Mouse (Mus musculus) erythroblast, embryonic 14.5 days (primary cell): ENCODE data around the gene Zdhhc18. TPM values are rescaled to one million over a fixed set of nuclear protein-coding genes. Genes with fewer than 3 reads are reported as not detected.

Source experiments
- H3K27me3 ChIP-seq: 2 replicates; pipeline ENCODE4 v1.6.1; 2012; ENCODE audit warnings: inconsistent platforms; ENCODE audit not compliant: control insufficient read depth
- H3K36me3 ChIP-seq: 2 replicates; pipeline ENCODE4 v1.6.1; 2012; ENCODE audit warnings: mild to moderate bottlenecking, inconsistent platforms; ENCODE audit not compliant: control insufficient read depth
- H3K4me1 ChIP-seq: 2 replicates; pipeline ENCODE4 v1.6.1; 2012; ENCODE audit warnings: inconsistent platforms; ENCODE audit not compliant: control insufficient read depth
- H3K4me3 ChIP-seq: replicated peaks from 2 replicates; pipeline ENCODE3; 2012; ENCODE audit warnings: moderate library complexity, mild to moderate bottlenecking, inconsistent platforms
- H3K9me3 ChIP-seq: 2 replicates; pipeline ENCODE4 v1.6.1; 2012; ENCODE audit warnings: low read length, inconsistent platforms, mixed read lengths; ENCODE audit not compliant: control insufficient read depth
- GATA1 ChIP-seq: IDR thresholded peaks from 2 replicates; pipeline ENCODE4 v1.6.1; 2012; ENCODE audit warnings: low read length, inconsistent platforms, mixed read lengths
- TAL1 ChIP-seq: IDR thresholded peaks from 3 replicates; pipeline ENCODE4 v1.6.1; 2012; ENCODE audit warnings: low read length, inconsistent platforms, mixed read lengths
- polyA plus RNA-seq: library from polyadenylated mRNA; stranded (reverse); fragments of >175 nt; gene quantifications from 2 replicates; pipeline ENCODE4 v1.2.3, GENCODE M21; 2012

Gene Zdhhc18
- polyA plus RNA-seq, 1 experiment = 0.25 TPM

GRCm38 (mm10) chr4:133626621-133627020 is 23.3 kb downstream of the Zdhhc18 start:
- Histone ChIP-seq H3K36me3 (peaks cover 5% of the 10 kb centered on the region; the same call in 1 of the 2 replicates), H3K4me1 (peaks cover 7% of the 10 kb centered on the region; the same call in 1 of the 2 replicates)

GRCm38 (mm10) chr4:133626221-133626620 is 23.7 kb downstream of the Zdhhc18 start:
- no peak overlapping the region for H3K4me3 ChIP-seq

More at GRCm38 (mm10) chr4:133626621-133627020, 23.3 kb downstream of the Zdhhc18 start:
- TF ChIP-seq TAL1 = no peak
- TF ChIP-seq GATA1 = no peak
- H3K27me3 ChIP-seq = no peaks in the 10 kb centered on the region
- H3K9me3 ChIP-seq = no peaks in the 10 kb centered on the region
- H3K4me3 ChIP-seq = no peak overlapping the region

GRCm38 (mm10) chr4:133625621-133626071 is 24.3 kb downstream of the Zdhhc18 start:
- Histone ChIP-seq H3K4me3 (no peak overlapping the region), H3K27me3 (no peaks in the 10 kb centered on the region), H3K36me3 (peaks cover 5% of the 10 kb centered on the region; the same call in 1 of the 2 replicates), H3K4me1 (peaks cover 2% of the 10 kb centered on the region; the same call in 1 of the 2 replicates), H3K9me3 (no peaks in the 10 kb centered on the region)
- TF ChIP-seq GATA1 (no peak), TAL1 (no peak)

More at GRCm38 (mm10) chr4:133626221-133626620, 23.7 kb downstream of the Zdhhc18 start:
- Histone ChIP-seq H3K27me3 (no peaks in the 10 kb centered on the region), H3K36me3 (peaks cover 5% of the 10 kb centered on the region; the same call in 1 of the 2 replicates), H3K4me1 (peaks cover 4% of the 10 kb centered on the region; the same call in 1 of the 2 replicates), H3K9me3 (no peaks in the 10 kb centered on the region)
- TF ChIP-seq TAL1 (no peak), GATA1 (no peak)

- TF ChIP-seq GATA1 = no peak
- no peak for TF ChIP-seq TAL1
- Histone ChIP-seq H3K4me3 (no peak overlapping the region), H3K36me3 (peaks cover 5% of the 10 kb centered on the region; the same call in 1 of the 2 replicates), H3K4me1 (peaks cover 3% of the 10 kb centered on the region; the same call in 1 of the 2 replicates), H3K27me3 (no peaks in the 10 kb centered on the region), H3K9me3 (no peaks in the 10 kb centered on the region)
Observed at GRCm38 (mm10) chr4:133624830-133625229, 25.1 kb downstream of the Zdhhc18 start.

- Histone ChIP-seq H3K36me3 (peaks cover 5% of the 10 kb centered on the region; the same call in 1 of the 2 replicates), H3K4me3 (no peak overlapping the region), H3K27me3 (no peaks in the 10 kb centered on the region), H3K4me1 (peaks cover 6% of the 10 kb centered on the region), H3K9me3 (no peaks in the 10 kb centered on the region)
- no peak for TF ChIP-seq TAL1
- TF ChIP-seq GATA1 = no peak
Observed at GRCm38 (mm10) chr4:133622161-133622695, 27.7 kb downstream of the Zdhhc18 start.

- peaks cover 4% of the 10 kb centered on the region for H3K4me1 ChIP-seq
- H3K4me3 ChIP-seq = no peak overlapping the region
- no peaks in the 10 kb centered on the region for H3K9me3 ChIP-seq
- H3K27me3 ChIP-seq = no peaks in the 10 kb centered on the region
- TF ChIP-seq TAL1 (no peak), GATA1 (no peak)
- H3K36me3 ChIP-seq = peaks cover 2% of the 10 kb centered on the region; the same call in 1 of the 2 replicates
Observed at GRCm38 (mm10) chr4:133620668-133621067, 29.3 kb downstream of the Zdhhc18 start.

GRCm38 (mm10) chr4:133619473-133620136 is 30.3 kb downstream of the Zdhhc18 start:
- Histone ChIP-seq H3K4me3 (no peak overlapping the region), H3K9me3 (no peaks in the 10 kb centered on the region), H3K27me3 (no peaks in the 10 kb centered on the region), H3K4me1 (peaks cover 4% of the 10 kb centered on the region), H3K36me3 (peaks cover 2% of the 10 kb centered on the region; the same call in 1 of the 2 replicates)
- no peak for TF ChIP-seq TAL1
- no peak for TF ChIP-seq GATA1

GRCm38 (mm10) chr4:133617936-133618335 is 32.0 kb downstream of the Zdhhc18 start:
- H3K4me1 ChIP-seq = peaks cover 4% of the 10 kb centered on the region
- H3K4me3 ChIP-seq = no peak overlapping the region
- H3K27me3 ChIP-seq = no peaks in the 10 kb centered on the region
- TF ChIP-seq GATA1 (no peak), TAL1 (no peak)
- H3K9me3 ChIP-seq = no peaks in the 10 kb centered on the region
- no peaks in the 10 kb centered on the region; the same call in 1 of the 2 replicates for H3K36me3 ChIP-seq

- no peak for TF ChIP-seq GATA1
- no peak for TF ChIP-seq TAL1
- peaks cover 6% of the 10 kb centered on the region for H3K36me3 ChIP-seq
- H3K4me1 ChIP-seq = peaks cover 8% of the 10 kb centered on the region
- H3K9me3 ChIP-seq = peaks cover 9% of the 10 kb centered on the region
- H3K4me3 ChIP-seq = no peak overlapping the region
- no peaks in the 10 kb centered on the region for H3K27me3 ChIP-seq
Observed at GRCm38 (mm10) chr4:133615416-133615815, 34.5 kb downstream of the Zdhhc18 start.
